Mouse (Mus musculus): ENCODE data around the gene Hadh. TPM values are rescaled to one million over a fixed set of nuclear protein-coding genes. Genes with fewer than 3 reads are reported as not detected.

Gene Hadh
- polyA plus RNA-seq, 1 experiment from 2014 or later, result 74.1 TPM

GRCm38 (mm10) chr3:131186193-131186592, 85.7 kb downstream of the Hadh start:
- H3K36me3 ChIP-seq (ENCODE audit: control insufficient read depth, insufficient read depth, low read length), result no peaks in the 10 kb centered on the region; the same call in 1 of the 2 replicates
- no peaks in the 10 kb centered on the region for H3K9me3 ChIP-seq (ENCODE audit: control insufficient read depth, low read length)
- no peak overlapping the region for H3K4me3 ChIP-seq (ENCODE audit: low read depth, low read length)
- H3K27me3 ChIP-seq (ENCODE audit: control insufficient read depth, insufficient read depth, low read length), result no peaks in the 10 kb centered on the region
- ATAC-seq (replicated peaks; ENCODE audit: low FRiP score) (no peak), DNase-seq (ENCODE audit: low spot score) (no peak)
- no peak overlapping the region for H3K4me2 ChIP-seq (ENCODE audit: low read depth, low read length, severe bottlenecking)
- H3K27ac ChIP-seq (ENCODE audit: low read depth, low read length), result no peak overlapping the region
- WGBS, result 81% methylated on average over 5 of the region's 5 CpGs
- no peak overlapping the region for H3K9ac ChIP-seq (ENCODE audit: low read length)
- no peaks in the 10 kb centered on the region; the same call in 1 of the 2 replicates for H3K4me1 ChIP-seq (replicated peaks; ENCODE audit: control insufficient read depth, insufficient read depth, low read length)

Other genes with a start within 250 kb of the Hadh start
- gene Lef1, start 161.6 kb downstream of the Hadh start, polyA plus RNA-seq (2014; fragmentation: Nextera tagmentation; extraction: Ambion mirVana), result 60.8 and 70.0 TPM in 2 replicates
- gene Cyp2u1, start 31.1 kb upstream of the Hadh start, polyA plus RNA-seq (2014; fragmentation: Nextera tagmentation; extraction: Ambion mirVana), result 1.5 and 3.1 TPM in 2 replicates
- 0.83 and 1.2 TPM in 2 replicates for gene Sgms2, start 219.3 kb upstream of the Hadh start, polyA plus RNA-seq (2014; fragmentation: Nextera tagmentation; extraction: Ambion mirVana)

Measured in forebrain, embryonic 11.5 days (tissue).